Mouse (Mus musculus) hindbrain, embryonic 12.5 days (tissue): ENCODE measurements around the gene Cyp4a14. TPM values are rescaled to one million over a fixed set of nuclear protein-coding genes. Genes with fewer than 3 reads are reported as not detected.

Source experiments
- polyA plus RNA-seq: library from polyadenylated mRNA; unstranded; fragments of >200 nt; fragmentation: Nextera tagmentation; extraction: Ambion mirVana; gene quantifications from 2 replicates; pipeline ENCODE4 v1.2.1, GENCODE M21; 2016

The Cyp4a14 gene
- polyA plus RNA-seq, 1 experiment from 2014 or later, result not detected

Other genes starting within 250 kb of the Cyp4a14 start
- gene Cyp4a12a, start 197.1 kb downstream of the Cyp4a14 start, polyA plus RNA-seq, result not detected in 2 replicates
- gene Cyp4a12b, start 84.5 kb downstream of the Cyp4a14 start, polyA plus RNA-seq, result not detected in 2 replicates
- not detected in 2 replicates for gene Cyp4a30b, start 43.5 kb downstream of the Cyp4a14 start, polyA plus RNA-seq
- gene Cyp4a10, start 22.1 kb upstream of the Cyp4a14 start, polyA plus RNA-seq, result not detected in 2 replicates
- gene Cyp4a31, start 67.5 kb upstream of the Cyp4a14 start, polyA plus RNA-seq, result not detected in 2 replicates
- not detected in 2 replicates for gene Cyp4a32, start 104.8 kb upstream of the Cyp4a14 start, polyA plus RNA-seq
- 0.12 and 0.36 TPM in 2 replicates for gene Cyp4b1, start 151.6 kb upstream of the Cyp4a14 start, polyA plus RNA-seq
- gene Efcab14, start 241.6 kb upstream of the Cyp4a14 start, polyA plus RNA-seq, result 29.5 and 33.6 TPM in 2 replicates